Mouse (Mus musculus): ENCODE measurements at regions not wholly inside any gene's neighbourhood (a gene's known extent, or its start where the extent isn't known, plus 50 kb on each side); places are given as distances from the start of the nearest gene placed in this dataset.

DNA sequence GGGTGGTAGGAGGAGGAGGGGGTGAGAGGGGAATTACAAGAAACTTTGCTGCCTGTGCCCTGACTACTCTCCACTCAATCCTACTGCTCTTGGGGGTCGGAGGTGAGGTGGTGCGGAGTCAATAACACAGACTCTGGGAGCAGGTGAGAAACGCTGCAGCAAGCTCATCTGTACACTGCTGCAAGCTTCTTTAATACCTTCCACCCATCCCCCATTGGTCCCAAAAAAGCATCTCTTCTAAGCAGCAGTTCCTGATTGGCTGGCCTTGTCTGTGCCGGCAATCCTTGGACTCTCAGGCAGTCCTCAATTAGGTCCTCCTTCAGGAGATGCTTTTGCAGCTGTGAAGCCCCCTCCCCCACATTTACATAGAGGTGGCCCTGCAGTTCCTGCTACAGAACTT lies 79.7 kb upstream of the Bach2 start:
- H3K4me2 ChIP-seq: no peak overlapping the region
- H3K4me3 ChIP-seq: no peak overlapping the region
- ATAC-seq (replicated peaks): no peak
- H3K27ac ChIP-seq: no peak overlapping the region
- peaks cover 9% of the 10 kb centered on the region; the same call in 1 of the 2 replicates for H3K4me1 ChIP-seq
- 37% methylated on average over 4 of the region's 4 CpGs for WGBS
- no peaks in the 10 kb centered on the region for H3K9me3 ChIP-seq
- no peaks in the 10 kb centered on the region for H3K36me3 ChIP-seq (replicated peaks)
- H3K27me3 ChIP-seq (replicated peaks): 0 out of 2 replicates have a peak, but pooled peaks cover 3% of the 10 kb centered on the region
- H3K9ac ChIP-seq: no peak overlapping the region

DNA sequence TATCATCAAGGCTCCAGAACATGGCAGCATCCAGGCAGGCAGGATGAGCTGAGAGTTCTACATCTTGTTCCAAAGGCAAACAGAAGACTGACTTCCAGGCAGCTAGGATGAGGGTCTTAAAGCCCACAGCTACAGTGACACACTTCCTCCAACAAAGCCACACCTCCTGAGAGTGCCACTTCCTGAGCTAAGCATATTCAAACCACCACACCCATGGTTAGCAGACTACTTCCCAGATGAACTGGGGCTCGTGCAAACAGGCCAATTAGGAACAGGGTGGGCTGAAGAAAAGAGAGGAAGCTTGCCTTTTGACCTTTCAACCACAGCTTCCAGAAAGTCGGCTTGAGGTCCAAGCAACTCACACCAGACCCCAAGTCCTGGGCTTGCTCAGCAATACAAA lies 77.8 kb upstream of the Bach2 start:
- Histone ChIP-seq H3K4me1 (peaks cover 9% of the 10 kb centered on the region; the same call in 1 of the 2 replicates), H3K4me2 (no peak overlapping the region), H3K9ac (no peak overlapping the region), H3K36me3 (replicated peaks) (no peaks in the 10 kb centered on the region), H3K27me3 (replicated peaks) (0 out of 2 replicates have a peak, but pooled peaks cover 3% of the 10 kb centered on the region), H3K27ac (no peak overlapping the region), H3K4me3 (no peak overlapping the region), H3K9me3 (no peaks in the 10 kb centered on the region)
- WGBS: 78% methylated on average over 2 of the region's 2 CpGs
- ATAC-seq (replicated peaks): no peak

DNA sequence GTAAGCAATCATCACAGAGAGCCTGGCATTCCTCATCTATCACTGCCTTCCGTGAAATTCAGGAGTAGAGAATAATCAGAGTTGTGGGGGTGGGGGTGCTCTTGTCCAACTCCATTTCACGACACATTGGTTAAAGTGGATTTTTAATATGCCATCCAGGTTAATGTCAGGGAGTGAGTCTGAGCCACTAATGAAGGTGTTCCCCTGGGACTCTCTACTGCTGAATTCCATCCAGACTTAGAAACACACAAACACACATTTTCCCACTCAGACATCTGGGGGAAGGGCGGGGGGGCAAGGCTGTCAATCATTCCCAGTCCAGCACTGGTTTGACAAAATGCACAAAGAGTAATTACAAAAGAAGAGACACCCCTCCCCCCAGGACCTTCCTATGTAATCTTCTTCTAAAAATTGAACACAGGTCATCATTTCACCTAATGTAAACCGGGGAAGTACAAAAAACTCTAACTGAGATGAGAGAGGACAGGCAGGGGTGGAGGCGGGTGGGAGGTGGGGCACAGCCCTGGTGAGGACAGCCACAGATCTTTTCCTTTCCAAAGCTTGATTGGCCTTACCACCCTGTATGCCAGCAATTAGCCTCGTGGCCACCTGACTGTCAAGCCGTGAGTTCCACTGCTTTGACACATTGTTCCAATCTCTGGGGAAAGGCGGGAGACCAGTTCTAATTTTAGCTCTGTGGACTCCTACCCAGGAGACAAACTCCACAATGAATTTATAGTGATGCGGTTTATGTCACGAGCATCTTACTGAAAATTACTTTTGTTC lies 76.5 kb upstream of the Bach2 start:
- WGBS: 41% methylated on average over 10 of the region's 10 CpGs
- H3K4me2 ChIP-seq: no peak overlapping the region

DNA sequence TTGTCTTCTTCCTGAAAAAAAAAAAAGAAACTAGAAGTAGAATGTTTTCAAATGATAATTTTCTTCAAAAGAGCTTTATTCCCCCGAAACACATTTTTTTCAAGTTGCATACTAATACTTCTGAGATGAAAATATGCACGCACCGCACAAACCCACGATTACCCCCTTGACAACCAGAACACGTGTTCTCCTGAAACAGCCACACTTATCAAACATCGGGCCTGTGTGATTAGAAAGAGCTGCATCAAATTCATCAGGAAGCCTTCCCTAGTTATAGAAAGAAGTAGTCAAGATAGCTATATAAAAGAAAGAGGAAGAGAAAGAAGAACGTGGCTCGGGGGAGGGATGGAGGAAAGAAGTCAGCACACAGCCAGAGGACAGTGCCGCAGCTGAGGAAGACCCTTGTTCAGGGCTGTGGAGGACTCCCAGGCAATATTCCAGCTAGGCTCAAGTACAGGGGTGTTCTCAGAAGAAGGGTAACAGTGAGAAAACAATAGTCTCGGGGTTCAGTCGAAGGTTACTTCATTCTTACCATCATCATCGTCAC lies 75.8 kb upstream of the Bach2 start:
- H3K4me1 ChIP-seq: peaks cover 9% of the 10 kb centered on the region; the same call in 1 of the 2 replicates
- no peak overlapping the region for H3K4me3 ChIP-seq
- H3K9ac ChIP-seq: no peak overlapping the region
- H3K36me3 ChIP-seq (replicated peaks): no peaks in the 10 kb centered on the region
- H3K27me3 ChIP-seq (replicated peaks): 0 out of 2 replicates have a peak, but pooled peaks cover 3% of the 10 kb centered on the region
- no peaks in the 10 kb centered on the region for H3K9me3 ChIP-seq
- no peak overlapping the region for H3K4me2 ChIP-seq
- no peak for ATAC-seq (replicated peaks)
- no peak overlapping the region for H3K27ac ChIP-seq
- WGBS: 79% methylated on average over 12 of the region's 12 CpGs

More for the DNA sequence above, 76.5 kb upstream of the Bach2 start:
- peaks cover 9% of the 10 kb centered on the region; the same call in 1 of the 2 replicates for H3K4me1 ChIP-seq
- H3K4me3 ChIP-seq: no peak overlapping the region
- H3K9me3 ChIP-seq: no peaks in the 10 kb centered on the region
- H3K36me3 ChIP-seq (replicated peaks): no peaks in the 10 kb centered on the region
- ATAC-seq (replicated peaks): peak; percentile 69; the same call in 1 of the 2 replicates
- H3K27ac ChIP-seq: no peak overlapping the region
- H3K27me3 ChIP-seq (replicated peaks): 0 out of 2 replicates have a peak, but pooled peaks cover 3% of the 10 kb centered on the region
- no peak overlapping the region for H3K9ac ChIP-seq

DNA sequence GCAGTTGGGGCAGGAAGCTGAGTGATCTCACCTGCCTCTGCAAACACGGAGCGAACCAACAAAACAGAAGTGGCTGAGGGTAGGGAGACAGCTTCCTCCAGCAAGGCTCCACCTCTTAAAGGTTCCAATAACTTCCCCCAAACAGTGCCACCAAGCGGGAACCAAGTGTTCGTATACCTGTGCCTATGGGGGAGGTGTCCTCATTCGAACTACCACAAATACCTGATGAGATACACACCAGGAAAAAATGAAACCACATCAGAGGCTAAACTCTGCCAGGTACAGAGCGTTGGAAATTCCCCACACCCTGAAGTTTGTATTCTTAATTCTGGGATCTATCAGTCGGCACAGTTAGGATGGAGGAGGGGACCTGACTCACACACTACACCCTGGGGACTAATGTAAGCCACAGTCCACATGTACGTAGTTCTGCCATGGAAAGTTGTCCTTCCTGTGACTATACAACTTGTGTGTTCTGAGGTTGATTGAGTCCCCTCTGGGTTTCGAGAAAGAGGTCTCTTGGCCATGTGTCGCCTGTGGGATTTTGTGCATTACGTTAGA lies 74.4 kb upstream of the Bach2 start:
- Histone ChIP-seq H3K9ac (no peak overlapping the region), H3K9me3 (no peaks in the 10 kb centered on the region), H3K36me3 (replicated peaks) (no peaks in the 10 kb centered on the region), H3K4me3 (no peak overlapping the region), H3K4me1 (peaks cover 6% of the 10 kb centered on the region; the same call in 1 of the 2 replicates), H3K27me3 (replicated peaks) (0 out of 2 replicates have a peak, but pooled peaks cover 3% of the 10 kb centered on the region), H3K27ac (no peak overlapping the region), H3K4me2 (no peak overlapping the region)
- ATAC-seq (replicated peaks): no peak
- 90% methylated on average over 11 of the region's 11 CpGs for WGBS

DNA sequence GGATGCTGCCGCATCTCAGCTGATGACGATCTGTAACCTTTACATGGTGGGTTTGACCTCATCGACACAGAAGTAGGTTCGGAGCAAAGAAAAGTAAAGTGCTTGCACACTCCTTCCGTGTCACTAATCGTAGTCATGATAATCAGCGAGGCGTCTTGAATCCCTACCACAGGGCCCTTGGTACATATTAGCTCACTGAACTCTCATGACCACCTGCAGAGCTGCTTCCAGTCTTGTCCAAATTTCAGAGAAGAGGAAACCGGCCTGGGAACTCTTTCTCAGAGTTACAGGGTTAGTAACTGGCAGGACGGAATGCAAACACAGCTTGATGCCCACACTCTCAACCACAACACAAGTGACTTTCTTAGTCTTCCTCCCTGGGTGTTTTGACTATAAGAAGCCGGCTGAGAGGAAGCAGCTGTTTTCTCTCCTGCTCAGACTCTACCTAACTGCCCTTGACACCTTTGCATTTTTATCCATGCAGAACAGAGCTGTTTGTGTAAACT lies 73.8 kb upstream of the Bach2 start:
- Histone ChIP-seq H3K27ac (no peak overlapping the region), H3K27me3 (replicated peaks) (no peaks in the 10 kb centered on the region)
- 78% methylated on average over 11 of the region's 11 CpGs for WGBS

DNA sequence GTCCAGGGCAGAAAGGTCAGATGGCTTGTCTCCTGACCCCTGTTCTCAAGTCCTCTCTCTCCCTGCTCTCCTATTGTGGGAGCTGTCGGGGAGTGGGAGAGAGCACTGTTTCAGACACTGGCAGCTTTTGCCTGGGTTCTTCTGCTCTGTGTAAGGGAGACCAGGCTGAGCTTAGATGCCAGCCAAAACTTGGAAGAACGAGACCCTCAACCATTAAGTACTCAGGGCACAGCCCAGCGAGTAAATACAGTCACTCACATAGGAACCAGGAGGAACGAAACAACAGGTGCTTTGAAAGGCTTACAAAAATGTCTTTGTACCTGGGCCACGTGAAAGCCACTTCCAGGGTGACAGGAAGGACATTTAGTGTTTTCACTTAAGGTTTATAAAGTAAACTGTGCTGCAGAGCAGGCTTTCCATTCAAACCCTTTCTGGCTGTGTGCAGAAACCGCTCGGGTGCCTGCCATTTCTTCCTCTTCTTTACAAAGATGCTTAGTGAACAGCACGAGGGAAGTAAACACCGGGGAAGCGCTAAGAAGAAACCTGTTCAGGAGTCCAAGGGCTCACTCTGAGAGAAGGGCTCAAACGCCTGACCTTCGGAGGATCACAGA lies 72.6 kb upstream of the Bach2 start:
- H3K9me3 ChIP-seq: no peaks in the 10 kb centered on the region
- WGBS: 53% methylated on average over 12 of the region's 12 CpGs
- no peak for ATAC-seq (replicated peaks)
- H3K27ac ChIP-seq: no peak overlapping the region
- peaks cover 6% of the 10 kb centered on the region; the same call in 1 of the 2 replicates for H3K4me1 ChIP-seq
- H3K4me3 ChIP-seq: no peak overlapping the region
- no peaks in the 10 kb centered on the region for H3K36me3 ChIP-seq (replicated peaks)
- no peaks in the 10 kb centered on the region for H3K27me3 ChIP-seq (replicated peaks)
- no peak overlapping the region for H3K9ac ChIP-seq
- H3K4me2 ChIP-seq: no peak overlapping the region

More for the DNA sequence above, 73.8 kb upstream of the Bach2 start:
- Histone ChIP-seq H3K9ac (no peak overlapping the region), H3K36me3 (replicated peaks) (no peaks in the 10 kb centered on the region), H3K4me2 (no peak overlapping the region), H3K4me3 (no peak overlapping the region), H3K9me3 (no peaks in the 10 kb centered on the region), H3K4me1 (peaks cover 6% of the 10 kb centered on the region; the same call in 1 of the 2 replicates)
- ATAC-seq (replicated peaks): no peak

DNA sequence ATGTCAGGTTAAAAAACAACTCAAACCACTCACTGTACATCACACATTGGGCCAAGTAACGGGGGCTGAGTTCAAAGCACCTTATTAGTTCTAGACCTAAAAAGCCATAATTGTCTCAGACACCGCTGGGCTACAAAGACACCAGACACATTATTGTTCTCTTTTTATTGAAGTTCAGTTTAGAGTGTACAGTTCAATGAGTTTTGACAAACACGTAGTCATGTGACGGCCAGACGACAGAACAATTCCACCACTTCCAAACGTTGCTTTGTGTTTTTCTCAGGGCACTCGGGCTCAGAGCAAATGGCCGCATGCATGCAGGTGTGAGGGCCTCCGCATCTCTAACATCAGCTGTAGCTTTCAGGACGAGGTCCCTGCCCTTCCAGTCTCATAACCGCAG lies 71.5 kb upstream of the Bach2 start:
- no peak for ATAC-seq (replicated peaks)
- 46% methylated on average over 11 of the region's 11 CpGs for WGBS
- H3K27ac ChIP-seq: no peak overlapping the region

DNA sequence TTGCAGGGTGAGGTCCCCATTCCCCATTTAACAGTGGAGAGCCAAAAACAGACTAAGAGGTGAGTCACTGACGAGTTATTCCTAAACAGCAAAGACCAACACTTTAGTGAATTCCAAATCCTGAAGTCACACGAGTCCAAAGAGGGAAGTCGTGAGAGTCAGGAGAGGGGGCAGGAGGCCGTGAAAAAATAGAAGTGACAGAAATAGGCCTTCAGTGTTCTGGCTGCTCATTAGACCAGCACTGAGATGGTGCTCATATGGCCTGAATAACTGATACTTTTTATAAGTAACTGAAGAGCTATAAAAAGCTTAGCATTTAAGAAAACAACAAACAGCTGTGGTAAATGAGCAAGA lies 68.5 kb upstream of the Bach2 start:
- no peak for ATAC-seq (replicated peaks)
- WGBS: 70% methylated on average over 4 of the region's 4 CpGs

More for the DNA sequence above, 71.5 kb upstream of the Bach2 start:
- Histone ChIP-seq H3K36me3 (replicated peaks) (no peaks in the 10 kb centered on the region), H3K4me3 (no peak overlapping the region), H3K4me1 (peaks cover 3% of the 10 kb centered on the region; the same call in 1 of the 2 replicates), H3K4me2 (no peak overlapping the region), H3K9ac (no peak overlapping the region), H3K9me3 (no peaks in the 10 kb centered on the region), H3K27me3 (replicated peaks) (no peaks in the 10 kb centered on the region)

DNA sequence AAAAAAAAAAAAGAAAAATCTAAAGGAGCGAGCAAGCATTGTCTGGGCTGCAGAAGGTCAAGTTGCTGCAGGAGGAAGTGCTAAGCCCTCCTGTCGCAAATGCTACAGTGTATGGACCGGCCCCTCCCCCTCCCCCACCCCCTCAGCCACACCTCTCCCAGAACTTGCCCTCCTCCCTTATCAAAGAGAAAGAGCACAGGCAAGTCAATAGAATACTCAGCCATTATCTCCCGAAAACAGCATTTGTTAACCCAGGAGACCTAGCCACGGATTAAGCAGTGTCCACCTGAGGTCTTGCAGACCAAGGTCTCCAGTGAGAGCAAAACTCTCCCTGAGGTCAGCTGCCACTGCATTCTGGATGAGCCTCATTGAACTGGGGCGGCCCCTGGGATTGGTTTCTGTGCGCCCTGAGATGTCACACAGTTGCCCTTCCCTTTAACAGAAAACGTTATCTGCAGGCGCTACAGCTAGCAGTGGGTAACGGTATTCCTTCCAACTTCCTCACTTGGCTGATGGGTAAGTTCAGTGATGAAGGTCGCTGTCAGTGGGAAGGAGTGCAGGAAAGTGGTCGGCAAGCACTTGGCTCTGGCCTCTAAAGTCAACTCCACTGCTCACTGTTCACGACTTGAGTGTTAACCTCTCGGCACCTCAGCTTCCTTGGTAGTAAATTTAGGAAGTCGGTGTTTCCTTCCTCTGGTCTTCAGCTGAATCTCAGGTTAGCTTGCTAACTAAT lies 68.0 kb upstream of the Bach2 start:
- H3K4me1 ChIP-seq: no peaks in the 10 kb centered on the region
- no peak overlapping the region for H3K4me2 ChIP-seq
- H3K27me3 ChIP-seq (replicated peaks): no peaks in the 10 kb centered on the region
- WGBS: 70% methylated on average over 15 of the region's 15 CpGs
- H3K9ac ChIP-seq: no peak overlapping the region
- no peak overlapping the region for H3K27ac ChIP-seq
- no peaks in the 10 kb centered on the region for H3K9me3 ChIP-seq
- H3K4me3 ChIP-seq: no peak overlapping the region
- H3K36me3 ChIP-seq (replicated peaks): no peaks in the 10 kb centered on the region
- no peak for ATAC-seq (replicated peaks)

More for the DNA sequence above, 68.5 kb upstream of the Bach2 start:
- Histone ChIP-seq H3K9me3 (no peaks in the 10 kb centered on the region), H3K27me3 (replicated peaks) (no peaks in the 10 kb centered on the region), H3K4me2 (no peak overlapping the region), H3K9ac (no peak overlapping the region), H3K4me1 (no peaks in the 10 kb centered on the region), H3K36me3 (replicated peaks) (no peaks in the 10 kb centered on the region), H3K4me3 (no peak overlapping the region), H3K27ac (no peak overlapping the region)

DNA sequence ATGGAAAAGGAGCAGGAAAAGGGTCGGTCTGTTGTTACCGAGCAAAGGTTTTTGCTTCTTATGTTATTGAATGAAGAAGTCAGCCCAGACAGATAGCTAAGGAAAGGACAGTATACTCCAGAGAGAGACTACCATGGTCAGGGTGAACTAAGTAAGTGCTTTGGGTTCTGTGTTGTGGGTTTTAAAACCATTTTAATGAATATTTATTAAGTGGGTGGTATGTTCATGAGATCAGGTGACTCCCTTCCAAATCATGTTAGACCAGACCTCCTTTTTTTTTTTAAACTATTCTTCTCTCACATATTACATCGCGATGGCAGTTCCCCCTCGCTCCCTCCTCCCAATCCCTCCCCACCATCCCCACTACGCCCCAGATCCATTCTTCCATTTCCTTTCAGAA lies 67.3 kb upstream of the Bach2 start:
- 95% methylated on average over 6 of the region's 6 CpGs for WGBS
- ATAC-seq (replicated peaks): no peak
- Histone ChIP-seq H3K4me2 (no peak overlapping the region), H3K4me1 (0 out of 2 replicates have a peak, but pooled peaks cover 1% of the 10 kb centered on the region), H3K9ac (no peak overlapping the region), H3K9me3 (no peaks in the 10 kb centered on the region), H3K4me3 (no peak overlapping the region), H3K27ac (no peak overlapping the region), H3K27me3 (replicated peaks) (no peaks in the 10 kb centered on the region), H3K36me3 (replicated peaks) (no peaks in the 10 kb centered on the region)
